Mouse (Mus musculus): ENCODE results near the gene Lrch1.
A peak's percentile ranks its signal among the peaks of the same experiment; 100 is the strongest.

The Lrch1 gene

GRCm38 (mm10) chr14:74947376-74948013, at the start of gene Lrch1:
TSS of gene Lrch1 (minus strand) at chr14:74947876.
- DNase-seq = peak; percentile 72

GRCm38 (mm10) chr14:74997041-74997440, 49.4 kb upstream of the Lrch1 start:
- no peak for DNase-seq

GRCm38 (mm10) chr14:74996556-74996955, 48.9 kb upstream of the Lrch1 start:
- no peak for DNase-seq

DNA sequence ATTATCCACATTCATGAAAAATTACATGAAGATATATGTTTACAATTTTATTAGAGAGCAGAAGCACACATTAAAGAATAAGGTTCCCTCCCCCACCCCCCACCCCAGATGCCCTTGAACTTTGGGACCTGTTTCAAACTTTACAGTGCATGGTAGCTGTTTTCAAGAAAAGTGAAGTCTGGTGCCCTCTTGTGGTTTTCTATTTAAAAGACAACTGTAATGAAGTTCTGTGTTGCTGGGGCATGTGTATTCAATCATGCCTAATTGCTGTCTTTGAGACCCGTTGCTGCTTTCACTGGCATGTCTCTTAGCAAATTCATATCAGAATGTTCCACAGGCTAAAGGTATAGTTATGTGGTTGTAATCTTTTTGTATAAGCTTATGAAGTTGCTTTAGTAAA, 42.8 kb upstream of the Lrch1 start:
- peak; percentile 2 for DNase-seq

DNA sequence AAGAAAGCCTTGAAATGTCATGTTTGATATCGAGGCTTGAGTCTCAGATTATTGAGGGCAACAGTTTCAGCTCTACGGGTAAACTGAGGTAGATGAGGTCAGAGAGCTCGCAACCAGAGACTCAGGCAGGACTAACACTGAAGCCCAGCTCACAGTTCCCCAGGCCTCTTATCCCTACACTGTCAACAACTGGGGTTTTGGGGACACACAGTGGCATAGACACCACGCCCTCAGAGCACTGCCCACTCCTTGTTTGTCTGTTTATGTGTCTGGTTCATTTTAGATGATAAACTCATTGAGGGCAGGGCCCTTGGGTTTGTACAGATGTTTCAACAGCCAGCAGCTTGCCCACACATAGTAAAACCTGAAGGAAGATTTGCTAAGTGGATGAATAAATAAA, 42.2 kb upstream of the Lrch1 start:
- DNase-seq = no peak

DNA sequence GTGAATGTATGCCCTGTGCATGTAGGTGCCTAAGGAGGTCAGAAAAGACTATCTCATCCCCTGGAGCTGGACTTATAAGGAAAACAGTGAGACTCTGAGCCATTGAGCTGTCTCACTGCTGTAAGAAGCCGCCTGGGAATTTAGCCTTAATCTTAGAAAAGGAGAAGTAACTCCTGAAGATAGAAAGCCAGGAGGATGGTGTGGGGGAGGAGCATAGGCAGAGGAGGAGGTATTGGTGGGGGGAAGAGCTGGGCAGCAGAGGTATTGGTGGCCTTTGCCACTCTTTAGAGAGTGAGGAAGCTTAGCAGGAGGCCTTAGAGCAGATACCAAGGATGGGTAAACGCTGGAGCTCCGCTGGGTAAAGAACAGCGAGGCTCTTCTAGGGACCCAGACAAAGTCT, 41.6 kb upstream of the Lrch1 start:
- DNase-seq = no peak

- no peak for DNase-seq
Measured at GRCm38 (mm10) chr14:74986527-74986926, 38.9 kb upstream of the Lrch1 start.

DNA sequence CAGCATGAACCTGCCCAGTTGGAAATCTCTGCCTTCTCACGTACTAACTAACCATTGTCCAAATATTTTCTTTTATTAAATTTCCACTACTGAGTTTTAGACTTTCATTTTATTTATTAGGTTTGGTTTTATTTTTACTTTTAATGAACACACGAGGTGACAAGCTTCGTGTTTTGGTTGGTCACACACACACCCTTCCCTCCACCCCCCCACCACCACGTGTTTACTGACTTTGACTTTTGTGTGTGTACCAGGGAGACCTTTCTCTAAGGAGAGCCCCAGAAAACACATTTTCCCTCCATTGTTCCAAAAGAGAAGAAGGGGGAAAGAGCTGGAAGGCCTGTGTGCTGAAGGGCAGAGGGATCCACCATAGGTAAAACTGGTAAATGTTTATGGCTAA, 38.0 kb upstream of the Lrch1 start:
- DNase-seq = no peak

DNA sequence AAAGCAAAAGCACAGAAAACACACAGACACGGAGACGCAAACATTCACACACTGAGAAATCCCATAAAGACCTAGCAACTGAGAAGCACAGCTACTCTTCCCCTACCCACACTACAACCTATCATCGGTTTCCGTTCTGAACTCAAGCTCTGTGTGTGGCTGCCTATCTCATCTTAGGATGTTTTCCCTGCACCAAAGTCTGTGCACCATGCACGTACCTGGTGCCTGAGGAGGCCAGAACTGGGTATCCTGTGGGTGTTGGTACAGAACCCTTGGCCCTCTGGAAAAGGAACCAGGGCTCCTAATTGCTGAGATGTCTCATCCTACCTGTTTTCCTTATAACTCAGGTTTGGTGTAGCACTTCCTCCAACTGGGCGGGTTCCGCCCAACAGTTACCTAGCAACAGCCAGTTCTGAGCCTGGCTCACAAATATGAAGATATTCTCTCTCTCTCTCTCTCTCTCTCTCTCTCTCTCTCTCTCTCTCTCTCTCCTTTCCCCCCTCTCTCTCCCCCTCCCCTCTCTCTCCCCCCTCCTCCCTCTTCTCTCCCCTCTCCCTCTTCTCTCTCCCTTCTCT, 37.2 kb upstream of the Lrch1 start:
- no peak for DNase-seq

GRCm38 (mm10) chr14:74983079-74983478, 35.4 kb upstream of the Lrch1 start:
- DNase-seq = no peak

DNA sequence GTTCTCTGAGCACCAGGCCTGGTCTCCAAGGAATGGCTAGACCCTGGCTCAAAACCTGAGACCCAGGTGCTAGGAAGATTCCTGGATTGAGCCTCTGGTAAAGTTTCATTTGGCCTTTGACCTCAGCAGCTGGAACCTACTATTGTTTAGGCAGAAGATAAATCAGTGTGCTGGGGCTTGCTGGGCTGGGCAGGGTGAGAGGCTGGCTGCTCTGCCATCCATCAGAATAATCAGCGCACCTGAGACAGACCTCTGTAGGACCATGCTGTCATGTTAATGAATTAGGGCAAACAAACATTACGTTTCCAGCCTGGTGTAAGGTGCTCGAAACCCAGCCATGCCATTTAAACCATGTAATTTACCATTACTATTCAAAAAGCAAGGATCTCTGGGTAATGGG, 33.3 kb upstream of the Lrch1 start:
- DNase-seq = no peak

DNA sequence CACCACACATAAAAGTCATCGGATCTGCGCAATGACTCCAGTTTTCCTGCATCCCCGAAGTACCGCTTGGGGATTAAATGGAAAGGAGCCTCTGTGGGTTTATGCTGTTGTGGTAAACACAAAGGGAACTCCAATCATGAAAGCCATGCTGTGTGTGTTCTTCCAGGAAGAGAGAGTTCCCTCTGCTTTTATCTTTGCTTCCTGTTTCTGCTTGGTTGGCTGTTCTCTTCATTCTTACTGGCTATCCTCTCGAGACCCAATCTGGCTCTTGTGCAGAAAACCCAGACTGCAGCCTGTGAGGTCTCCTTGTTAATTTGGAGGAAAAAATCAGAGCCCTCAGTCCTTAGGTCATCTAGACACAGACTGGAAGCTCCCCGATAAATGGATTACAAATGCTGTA, 29.3 kb upstream of the Lrch1 start:
- no peak for DNase-seq

- no peak for DNase-seq
Measured at GRCm38 (mm10) chr14:74974136-74974651, 26.5 kb upstream of the Lrch1 start.

DNA sequence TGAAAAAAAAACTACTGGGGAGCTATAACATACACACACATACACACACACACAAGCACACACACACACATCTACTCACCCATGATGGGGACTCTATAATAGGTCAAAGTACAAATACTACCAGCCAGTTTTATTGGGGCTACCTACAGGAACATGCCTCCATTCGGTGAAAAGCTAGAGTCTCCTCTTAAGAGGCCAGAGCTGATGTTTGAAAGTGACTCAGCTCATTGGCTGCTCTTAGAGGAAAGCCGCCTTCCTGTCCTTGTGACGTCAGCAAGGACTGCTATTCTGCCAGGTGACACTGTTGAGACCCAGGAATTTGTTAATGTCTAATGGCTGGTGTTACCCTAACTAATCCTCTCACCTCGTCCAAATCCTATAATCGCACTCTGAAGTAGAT, 25.0 kb upstream of the Lrch1 start:
- DNase-seq = no peak

GRCm38 (mm10) chr14:74972216-74972615, 24.5 kb upstream of the Lrch1 start:
- DNase-seq = no peak

GRCm38 (mm10) chr14:74963402-74963764, 15.7 kb upstream of the Lrch1 start:
- DNase-seq = no peak

GRCm38 (mm10) chr14:74962713-74963401, 15.2 kb upstream of the Lrch1 start:
- DNase-seq = no peak

- no peak for DNase-seq
Measured at GRCm38 (mm10) chr14:74960568-74960967, 12.9 kb upstream of the Lrch1 start.

- DNase-seq = no peak
Measured at GRCm38 (mm10) chr14:74956702-74957101, 9.0 kb upstream of the Lrch1 start.

- no peak for DNase-seq
Measured at GRCm38 (mm10) chr14:74956234-74956633, 8.6 kb upstream of the Lrch1 start.

- peak; percentile 47 for DNase-seq
Measured at GRCm38 (mm10) chr14:74948426-74949240, 957 bp upstream of the Lrch1 start.

DNA sequence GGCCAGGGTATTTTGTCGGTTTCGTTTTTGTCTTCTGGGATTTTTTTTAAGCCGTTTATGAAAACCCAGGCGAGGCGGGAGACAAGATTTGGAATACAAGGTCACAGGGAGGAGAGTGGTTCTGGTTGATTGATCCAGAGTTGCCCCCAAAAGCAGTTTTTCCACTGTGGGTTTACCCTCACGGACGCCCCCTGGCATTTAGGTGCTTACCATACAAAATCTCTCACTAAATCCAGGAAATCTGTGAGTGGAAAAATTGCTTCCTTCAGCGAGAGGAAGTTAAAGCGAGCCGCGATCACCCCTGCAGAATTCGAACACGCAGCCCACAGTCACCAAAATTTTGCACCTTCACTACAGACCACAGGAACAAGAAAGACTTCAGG, 329 bp upstream of the Lrch1 start:
- no peak for DNase-seq

DNA sequence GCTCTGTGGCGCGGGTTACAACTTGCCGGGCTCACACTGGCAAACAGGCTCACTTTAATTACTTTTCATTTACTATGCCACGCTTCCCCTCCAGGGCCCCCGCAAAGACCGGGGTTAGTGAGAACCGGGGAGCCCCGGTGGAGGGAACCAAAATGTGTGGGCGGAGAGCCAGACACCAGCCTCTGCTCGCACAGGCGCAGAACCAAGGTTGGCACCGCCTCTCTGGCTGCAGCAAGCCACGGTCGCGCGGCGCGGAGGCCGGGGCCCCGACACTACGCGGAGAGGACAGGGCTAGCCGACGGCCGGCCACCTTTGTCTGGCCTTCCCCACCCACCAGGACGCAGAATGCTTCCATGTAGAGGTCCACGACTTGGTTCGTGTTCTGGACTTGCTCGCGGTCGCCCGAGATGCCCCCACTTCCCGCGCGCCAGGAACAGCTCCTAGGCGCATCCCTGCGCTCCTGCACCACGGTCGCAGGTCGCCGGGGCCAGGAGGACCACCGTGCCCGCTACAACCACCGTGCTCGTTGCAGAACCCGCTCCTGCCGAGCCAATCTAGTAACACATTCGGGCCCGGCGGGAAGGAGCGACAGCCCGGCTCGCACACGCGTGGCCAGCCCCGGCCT, 813 bp downstream of the Lrch1 start:
- peak; percentile 79 for DNase-seq
